Mouse (Mus musculus): ENCODE data around the gene Mblac2.
A peak's percentile ranks its signal among the peaks of the same experiment; 100 is the strongest.
"Not testable (repeated sequence)": the region's sequence is repeated elsewhere in the genome, so short reads cannot be mapped to it uniquely, and the experiment has no call there.

Gene Mblac2

GRCm38 (mm10) chr13:81710775-81711545, at the start of gene Mblac2, which contains the start of gene Polr3g:
TSS of gene Mblac2 (plus strand) at chr13:81711341.
TSS of gene Polr3g (minus strand) at chr13:81711013.
- peak; percentile 97 for DNase-seq (ENCODE audit: low read depth, low spot score)

GRCm38 (mm10) chr13:81663566-81664330, 47.4 kb upstream of the Mblac2 start:
- peak; percentile 44 for DNase-seq (ENCODE audit: low read depth, low spot score)

- peak; percentile 86 for DNase-seq (ENCODE audit: low read depth, low spot score)
Measured at GRCm38 (mm10) chr13:81664331-81664698, 46.8 kb upstream of the Mblac2 start.

GRCm38 (mm10) chr13:81667713-81668112, 43.4 kb upstream of the Mblac2 start:
- DNase-seq (ENCODE audit: low read depth, low spot score), result peak; percentile 29

- no peak for DNase-seq (ENCODE audit: low read depth, low spot score)
Measured at GRCm38 (mm10) chr13:81675333-81675732, 35.8 kb upstream of the Mblac2 start.

- DNase-seq (ENCODE audit: low read depth, low spot score), result no peak
Measured at GRCm38 (mm10) chr13:81683107-81683506, 28.0 kb upstream of the Mblac2 start.

- DNase-seq (ENCODE audit: low read depth, low spot score), result peak; percentile 68
Measured at GRCm38 (mm10) chr13:81684258-81684657, 26.9 kb upstream of the Mblac2 start.

GRCm38 (mm10) chr13:81684884-81685283, 26.3 kb upstream of the Mblac2 start:
- peak; percentile 63 for DNase-seq (ENCODE audit: low read depth, low spot score)

- DNase-seq (ENCODE audit: low read depth, low spot score), result no peak
Measured at GRCm38 (mm10) chr13:81689587-81689986, 21.6 kb upstream of the Mblac2 start.

- peak; percentile 12 for DNase-seq (ENCODE audit: low read depth, low spot score)
Measured at GRCm38 (mm10) chr13:81690477-81690876, 20.7 kb upstream of the Mblac2 start.

GRCm38 (mm10) chr13:81691606-81692005, 19.5 kb upstream of the Mblac2 start:
- peak; percentile 85 for DNase-seq (ENCODE audit: low read depth, low spot score)

GRCm38 (mm10) chr13:81694446-81694845, 16.7 kb upstream of the Mblac2 start:
- no peak for DNase-seq (ENCODE audit: low read depth, low spot score)

- no peak for DNase-seq (ENCODE audit: low read depth, low spot score)
Measured at GRCm38 (mm10) chr13:81703148-81703547, 8.0 kb upstream of the Mblac2 start.

- DNase-seq (ENCODE audit: low read depth, low spot score), result no peak
Measured at GRCm38 (mm10) chr13:81703621-81704020, 7.5 kb upstream of the Mblac2 start.

GRCm38 (mm10) chr13:81706311-81706710, 4.8 kb upstream of the Mblac2 start:
- peak; percentile 71 for DNase-seq (ENCODE audit: low read depth, low spot score)

GRCm38 (mm10) chr13:81709805-81710204, 1.3 kb upstream of the Mblac2 start:
- DNase-seq (ENCODE audit: low read depth, low spot score), result no peak

GRCm38 (mm10) chr13:81710266-81710665, 875 bp upstream of the Mblac2 start:
- DNase-seq (ENCODE audit: low read depth, low spot score), result no peak

- peak; percentile 65 for DNase-seq (ENCODE audit: low read depth, low spot score)
Measured at GRCm38 (mm10) chr13:81711546-81712371, 618 bp downstream of the Mblac2 start.

GRCm38 (mm10) chr13:81713896-81714295, 2.8 kb downstream of the Mblac2 start:
- DNase-seq (ENCODE audit: low read depth, low spot score), result no peak

- DNase-seq (ENCODE audit: low read depth, low spot score), result not testable (repeated sequence)
Measured at GRCm38 (mm10) chr13:81728141-81728540, 17.0 kb downstream of the Mblac2 start.

GRCm38 (mm10) chr13:81729102-81729501, 18.0 kb downstream of the Mblac2 start:
- DNase-seq (ENCODE audit: low read depth, low spot score), result no peak

- no peak for DNase-seq (ENCODE audit: low read depth, low spot score)
Measured at GRCm38 (mm10) chr13:81730362-81730761, 19.2 kb downstream of the Mblac2 start.

Data from brain, adult 2 months (tissue).